Mouse (Mus musculus) neural tube, embryonic 11.5 days (tissue): ENCODE data around the gene Ankib1. TPM values are rescaled to one million over a fixed set of nuclear protein-coding genes. Genes with fewer than 3 reads are reported as not detected.
"Not testable (repeated sequence)": the region's sequence is repeated elsewhere in the genome, so short reads cannot be mapped to it uniquely, and the experiment has no call there.

ENCODE experiments used
- ATAC-seq: fragments of 200-750 bp; cut with Nextera tagmentation; 2 replicates; pipeline ENCODE4 v1.8.0; 2017; ENCODE audit warnings: moderate number of reproducible peaks, mild to moderate bottlenecking, moderate TSS enrichment, moderate library complexity; ENCODE audit not compliant: insufficient read depth, low FRiP score, low TSS enrichment
- DNase-seq: peaks from one replicate; pipeline ENCODE4 v3.0.0-alpha.2; 2015; ENCODE audit warnings: low spot score
- H3K27ac ChIP-seq: fragments of 300-500 bp; sonication (generic); 2 replicates; pipeline ENCODE4 v1.5.1; 2014; ENCODE audit warnings: low read depth, mild to moderate bottlenecking, low read length
- H3K27me3 ChIP-seq: fragments of 300-500 bp; sonication (generic); 2 replicates; pipeline ENCODE4 v1.6.1; 2014; ENCODE audit warnings: mild to moderate bottlenecking, low read length, mixed read lengths; ENCODE audit not compliant: control insufficient read depth, insufficient read depth
- H3K36me3 ChIP-seq: fragments of 300-500 bp; sonication (generic); 2 replicates; pipeline ENCODE4 v1.6.1; 2014; ENCODE audit warnings: mild to moderate bottlenecking, low read length, moderate library complexity, mixed read lengths; ENCODE audit not compliant: control insufficient read depth, insufficient read depth
- H3K4me1 ChIP-seq: fragments of 300-500 bp; sonication (generic); 2 replicates; pipeline ENCODE4 v1.6.1; 2014; ENCODE audit warnings: low read length, mixed read lengths; ENCODE audit not compliant: control insufficient read depth, insufficient read depth
- H3K4me2 ChIP-seq: fragments of 300-500 bp; sonication (generic); 2 replicates; pipeline ENCODE4 v1.6.1; 2014; ENCODE audit warnings: low read depth, mild to moderate bottlenecking, moderate library complexity
- H3K4me3 ChIP-seq: fragments of 300-500 bp; sonication (generic); 2 replicates; pipeline ENCODE4 v1.5.1; 2014; ENCODE audit warnings: low read depth, low read length
- H3K9ac ChIP-seq: fragments of 300-500 bp; sonication (generic); 2 replicates; pipeline ENCODE4 v1.6.1; 2014; ENCODE audit warnings: mild to moderate bottlenecking, low read length
- H3K9me3 ChIP-seq: fragments of 300-500 bp; sonication (generic); 2 replicates; pipeline ENCODE4 v1.6.1; 2016; ENCODE audit warnings: low read length; ENCODE audit not compliant: control insufficient read depth
- WGBS: fragments of 180-500 bp; shearing (Covaris S2); extraction: QIAGEN DNeasy Blood & Tissue Kit; methylation state at CpG from one replicate; pipeline ENCODE4 v1.1.7; 2014; 5-methylcytosine and 5-hydroxymethylcytosine counted together
- polyA plus RNA-seq: library from polyadenylated mRNA; unstranded; fragments of >200 nt; fragmentation: Nextera tagmentation; extraction: Ambion mirVana; gene quantifications from 2 replicates; pipeline ENCODE4 v1.2.1, GENCODE M21; 2014

Gene Ankib1
- polyA plus RNA-seq, 1 experiment from 2014 or later: 17.4 TPM

DNA sequence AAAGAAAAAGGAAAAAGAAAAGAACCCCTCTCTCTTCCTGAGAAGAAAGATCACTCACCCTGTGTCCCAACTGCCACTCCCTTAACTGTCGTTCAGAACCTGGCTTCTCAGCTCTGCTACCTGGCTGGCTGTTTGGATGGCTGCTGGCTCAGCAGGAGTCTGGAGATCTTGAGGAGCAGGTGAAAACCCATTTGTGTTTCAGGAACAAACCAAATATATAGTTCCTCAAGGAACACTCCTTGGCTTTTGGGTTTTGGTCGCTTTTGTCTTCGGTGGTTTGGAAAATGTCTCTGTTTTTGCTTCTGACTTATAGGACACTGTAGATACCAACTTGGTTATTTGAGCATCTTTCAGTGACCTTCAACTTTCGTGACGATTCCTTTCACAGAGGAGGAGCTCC lies 145.6 kb downstream of the Ankib1 start, which contains the start of gene Gatad1:
Gene Gatad1 (minus strand): TSS at position 101 of the 400 bp plus-strand sequence.
- DNase-seq (no peak), ATAC-seq (no peak)
- 82% methylated on average over 5 of the region's 5 CpGs for WGBS
- H3K4me3 ChIP-seq: no peak within 1 kb of the TSS
- H3K27ac ChIP-seq: no peak within 1 kb of the TSS
- H3K36me3 ChIP-seq: no peaks in the 10 kb centered on the region
- H3K9ac ChIP-seq: no peak within 1 kb of the TSS
- no peaks in the 10 kb centered on the region for H3K27me3 ChIP-seq
- no peaks in the 10 kb centered on the region for H3K9me3 ChIP-seq
- no peaks in the 10 kb centered on the region for H3K4me1 ChIP-seq
- H3K4me2 ChIP-seq: no peak within 1 kb of the TSS

DNA sequence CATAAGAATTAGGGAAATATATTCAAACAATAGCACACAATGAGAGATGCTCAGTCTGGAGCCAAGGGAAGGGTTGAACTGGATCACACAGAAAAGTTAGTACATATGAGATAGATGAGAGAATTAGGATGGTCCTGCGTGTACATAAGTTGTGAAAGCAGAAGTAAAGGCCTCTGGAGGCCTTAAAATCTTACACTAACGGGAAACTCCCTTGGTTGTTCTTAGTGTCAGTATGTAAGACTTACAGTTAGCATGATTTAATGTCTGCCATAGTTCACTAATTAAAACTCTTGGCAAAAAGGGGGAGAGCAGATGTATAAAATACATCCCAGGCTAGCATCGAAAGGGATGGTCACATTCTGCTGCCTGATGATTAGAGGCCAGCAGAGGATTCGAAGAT lies 148.9 kb downstream of the Ankib1 start:
- H3K9me3 ChIP-seq: no peaks in the 10 kb centered on the region
- H3K4me1 ChIP-seq: no peaks in the 10 kb centered on the region
- WGBS: 92% methylated on average over 4 of the region's 4 CpGs
- H3K36me3 ChIP-seq: no peaks in the 10 kb centered on the region
- no peak overlapping the region for H3K27ac ChIP-seq
- DNase-seq (no peak), ATAC-seq (no peak)
- no peak overlapping the region for H3K4me3 ChIP-seq
- H3K27me3 ChIP-seq: no peaks in the 10 kb centered on the region
- no peak overlapping the region for H3K9ac ChIP-seq
- H3K4me2 ChIP-seq: no peak overlapping the region

DNA sequence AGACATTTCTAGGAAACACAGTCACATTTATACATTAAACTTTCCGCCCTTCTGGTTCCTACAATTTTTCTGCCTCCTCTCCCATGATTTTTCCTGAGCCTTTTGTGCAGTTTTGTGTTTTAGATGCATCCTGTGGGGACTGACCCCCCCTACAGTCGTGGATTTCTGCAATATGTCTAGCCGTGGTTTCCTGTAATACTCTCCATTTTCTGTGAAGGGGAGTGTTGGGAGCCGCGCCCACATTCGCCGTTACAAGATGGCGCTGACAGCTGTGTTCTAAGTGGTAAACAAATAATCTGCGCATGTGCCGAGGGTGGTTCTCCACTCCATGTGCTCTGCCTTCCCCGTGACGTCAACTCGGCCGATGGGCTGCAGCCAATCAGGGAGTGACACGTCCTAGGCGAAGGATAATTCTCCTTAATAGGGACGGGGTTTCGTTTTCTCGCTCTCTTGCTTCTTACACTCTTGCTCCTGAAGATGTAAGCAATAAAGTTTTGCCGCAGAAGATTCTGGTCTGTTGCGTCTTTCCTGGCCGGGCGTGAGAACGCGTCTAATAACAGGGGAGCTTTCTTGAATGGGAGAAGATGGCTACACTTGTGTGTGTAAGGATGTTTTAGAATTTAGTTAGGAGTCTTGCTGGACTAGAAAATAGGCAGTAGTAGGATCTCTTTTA lies 149.7 kb downstream of the Ankib1 start:
- not testable (repeated sequence) for H3K27ac ChIP-seq, H3K36me3 ChIP-seq, H3K4me2 ChIP-seq, H3K4me3 ChIP-seq, H3K9me3 ChIP-seq, H3K9ac ChIP-seq, H3K4me1 ChIP-seq, H3K27me3 ChIP-seq, ATAC-seq, DNase-seq
- WGBS: 92% methylated on average over 14 of the region's 25 CpGs

DNA sequence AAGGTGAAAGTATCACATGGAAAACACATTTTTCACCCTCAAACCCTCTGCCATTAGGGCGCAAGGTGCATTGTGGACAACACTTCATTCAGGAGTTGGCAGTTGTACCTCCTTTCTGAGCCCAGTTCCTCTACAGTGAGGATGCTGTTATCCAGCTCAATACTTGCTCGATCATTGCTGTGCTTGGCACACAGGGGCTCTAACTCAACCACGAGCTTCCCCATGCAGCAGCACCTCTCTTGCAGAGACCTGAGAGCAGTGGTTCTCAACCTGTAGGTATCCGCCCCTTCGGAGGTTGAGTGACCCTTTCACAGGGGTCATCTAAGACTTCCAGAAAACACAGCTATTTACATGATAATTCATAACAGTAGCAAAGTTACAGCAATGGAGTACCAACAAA lies 151.1 kb downstream of the Ankib1 start:
- Histone ChIP-seq H3K4me1 (no peaks in the 10 kb centered on the region), H3K27ac (no peak overlapping the region), H3K9ac (no peak overlapping the region), H3K27me3 (no peaks in the 10 kb centered on the region), H3K9me3 (no peaks in the 10 kb centered on the region), H3K4me2 (no peak overlapping the region), H3K4me3 (no peak overlapping the region), H3K36me3 (no peaks in the 10 kb centered on the region)
- no peak for DNase-seq
- WGBS: 88% methylated on average over 5 of the region's 5 CpGs
- ATAC-seq: no peak

DNA sequence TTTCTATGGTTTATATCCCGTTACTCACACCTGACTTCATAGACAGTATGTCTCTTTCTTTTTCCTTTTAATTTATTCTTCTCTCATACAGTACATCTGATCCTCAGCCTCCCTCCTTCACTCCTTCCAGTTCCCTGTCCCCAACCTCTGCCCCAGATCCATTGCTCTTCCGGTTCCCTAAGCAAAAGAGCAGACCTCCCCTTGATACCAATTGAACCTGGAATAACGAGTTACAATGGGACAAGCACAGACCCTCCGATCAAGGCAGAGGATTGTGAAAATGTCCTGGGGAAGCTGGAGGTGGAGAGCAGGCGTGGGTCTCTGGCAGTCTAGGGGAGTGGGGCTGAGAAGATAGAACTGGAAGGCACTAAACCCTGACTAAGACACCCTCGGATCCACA lies 151.8 kb downstream of the Ankib1 start, which contains the start of gene Tmbim7:
Gene Tmbim7 (plus strand): TSS at position 301 of the 400 bp plus-strand sequence.
- Histone ChIP-seq H3K36me3 (no peaks in the 10 kb centered on the region), H3K9ac (no peak within 1 kb of the TSS), H3K27ac (no peak within 1 kb of the TSS), H3K4me2 (no peak within 1 kb of the TSS), H3K4me1 (no peaks in the 10 kb centered on the region), H3K4me3 (no peak within 1 kb of the TSS), H3K9me3 (no peaks in the 10 kb centered on the region), H3K27me3 (no peaks in the 10 kb centered on the region)
- DNase-seq (no peak), ATAC-seq (no peak)
- WGBS: 78% methylated on average over 6 of the region's 6 CpGs

DNA sequence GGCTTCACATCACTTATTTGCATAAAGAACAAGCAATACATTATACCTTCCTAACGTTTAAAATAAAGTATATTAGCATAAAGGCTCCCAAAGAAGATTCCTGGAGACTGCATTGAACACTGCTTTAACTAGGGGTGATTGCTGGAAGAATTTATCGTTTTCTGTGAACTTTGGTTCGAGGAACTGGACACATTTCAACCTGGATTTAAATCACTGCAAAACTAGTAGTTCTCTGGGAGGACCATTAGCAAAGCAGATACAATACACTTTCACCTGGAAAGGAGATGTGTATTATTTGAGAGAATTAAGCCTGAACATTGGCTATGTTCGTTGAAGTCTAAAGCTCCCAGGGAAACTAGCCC lies 153.9 kb downstream of the Ankib1 start:
- H3K27ac ChIP-seq: no peak overlapping the region
- no peaks in the 10 kb centered on the region for H3K9me3 ChIP-seq
- H3K4me3 ChIP-seq: no peak overlapping the region
- WGBS: 76% methylated on average over 4 of the region's 4 CpGs
- H3K36me3 ChIP-seq: 0 out of 2 replicates have a peak, but pooled peaks cover 2% of the 10 kb centered on the region
- DNase-seq: no peak
- 0 out of 2 replicates have a peak, but pooled peaks cover 4% of the 10 kb centered on the region for H3K4me1 ChIP-seq
- H3K27me3 ChIP-seq: no peaks in the 10 kb centered on the region
- H3K4me2 ChIP-seq: no peak overlapping the region
- H3K9ac ChIP-seq: no peak overlapping the region
- ATAC-seq: no peak

DNA sequence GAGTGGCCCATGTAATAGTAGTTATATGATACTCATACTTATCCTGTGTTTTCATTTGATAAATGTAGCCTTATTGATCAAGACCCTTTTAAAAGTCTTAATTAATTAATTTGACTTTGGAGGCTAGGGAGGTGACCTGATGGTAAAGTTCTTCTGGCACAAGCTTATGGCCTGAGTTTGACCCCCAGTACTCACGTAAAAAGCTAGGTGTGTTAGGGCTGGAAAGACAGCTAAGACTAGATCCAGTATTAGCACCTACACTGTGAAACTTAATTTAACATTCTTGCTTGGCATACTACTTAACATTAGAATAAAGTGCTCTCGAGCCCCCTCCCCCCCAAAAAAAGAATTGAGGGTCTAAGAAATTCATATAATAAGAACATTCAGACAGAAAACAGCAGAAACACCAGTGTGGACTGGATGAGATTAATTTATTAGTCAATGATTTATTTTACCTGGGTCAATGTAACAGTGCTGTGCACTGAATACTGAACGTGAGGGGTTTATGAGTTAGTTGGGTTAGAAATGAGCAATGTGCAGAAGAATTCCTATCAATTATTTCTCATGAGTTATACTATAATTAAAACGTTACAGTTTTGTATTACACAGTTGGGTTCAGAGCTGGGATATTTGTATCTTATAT lies 154.4 kb downstream of the Ankib1 start:
- H3K27me3 ChIP-seq: no peaks in the 10 kb centered on the region
- WGBS: 53% methylated on average over 4 of the region's 4 CpGs
- peak; percentile 25; the same call in 1 of the 2 replicates for ATAC-seq
- H3K4me3 ChIP-seq: no peak overlapping the region; the same call in 1 of the 2 replicates
- no peak overlapping the region for H3K27ac ChIP-seq
- H3K4me2 ChIP-seq: 0 out of 2 replicates have a peak overlapping the region, but pooled peaks have one; percentile 7
- no peak for DNase-seq
- H3K4me1 ChIP-seq: 0 out of 2 replicates have a peak, but pooled peaks cover 4% of the 10 kb centered on the region
- 0 out of 2 replicates have a peak, but pooled peaks cover 2% of the 10 kb centered on the region for H3K36me3 ChIP-seq
- no peak overlapping the region for H3K9ac ChIP-seq
- no peaks in the 10 kb centered on the region for H3K9me3 ChIP-seq

DNA sequence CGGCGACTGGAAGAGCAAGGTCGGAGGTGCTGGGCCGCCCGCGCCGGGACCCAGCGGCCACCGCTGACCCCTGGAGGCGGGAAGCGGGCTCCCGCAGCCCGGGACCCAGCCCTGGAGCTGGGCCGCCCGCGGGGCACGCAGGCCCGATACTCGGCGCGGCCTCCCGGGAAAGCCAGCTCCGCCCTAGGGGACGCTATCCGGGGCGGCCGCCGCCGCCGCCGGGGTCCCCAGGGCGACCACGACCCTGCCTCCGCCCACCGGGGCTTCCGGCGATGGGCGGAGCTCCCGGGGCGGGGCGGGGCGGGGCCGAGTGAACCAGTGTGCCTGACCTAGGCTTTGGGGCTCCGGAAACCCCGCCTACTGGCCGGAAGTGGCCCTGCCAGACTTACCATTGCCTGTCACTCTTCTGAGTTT lies 155.0 kb downstream of the Ankib1 start:
- H3K27ac ChIP-seq: peak overlapping the region; percentile 77
- no peaks in the 10 kb centered on the region for H3K27me3 ChIP-seq
- DNase-seq (peak; percentile 93), ATAC-seq (peak; percentile 98)
- 0 out of 2 replicates have a peak, but pooled peaks cover 4% of the 10 kb centered on the region for H3K4me1 ChIP-seq
- H3K9ac ChIP-seq: peak overlapping the region; percentile 88
- 2% methylated on average over 16 of the region's 46 CpGs for WGBS
- peak overlapping the region; percentile 94 for H3K4me3 ChIP-seq
- peak overlapping the region; percentile 61 for H3K4me2 ChIP-seq
- 0 out of 2 replicates have a peak, but pooled peaks cover 3% of the 10 kb centered on the region for H3K36me3 ChIP-seq
- H3K9me3 ChIP-seq: no peaks in the 10 kb centered on the region
